Mouse (Mus musculus): ENCODE data around the gene Gga2.

The Gga2 gene

GRCm38 (mm10) chr7:121962571-121962959 is 58.5 kb downstream of the Gga2 start:
- no peak for TF ChIP-seq GATA4 (IDR thresholded peaks at IDR 0.05; ENCODE audit: insufficient replicate concordance, low read length)

GRCm38 (mm10) chr7:121961913-121962570 is 59.0 kb downstream of the Gga2 start:
- no peak for TF ChIP-seq GATA4 (IDR thresholded peaks at IDR 0.05; ENCODE audit: insufficient replicate concordance, low read length)

GRCm38 (mm10) chr7:121955802-121956201 is 65.2 kb downstream of the Gga2 start:
- no peak for TF ChIP-seq GATA4 (IDR thresholded peaks at IDR 0.05; ENCODE audit: insufficient replicate concordance, low read length)

GRCm38 (mm10) chr7:121954891-121955669 is 65.9 kb downstream of the Gga2 start:
- TF ChIP-seq GATA4 (IDR thresholded peaks at IDR 0.05; ENCODE audit: insufficient replicate concordance, low read length), result no peak

- TF ChIP-seq GATA4 (IDR thresholded peaks at IDR 0.05; ENCODE audit: insufficient replicate concordance, low read length), result no peak
These were observed 73.5 kb downstream of the Gga2 start for GRCm38 (mm10) chr7:121947513-121947912.

GRCm38 (mm10) chr7:121946196-121946595 is 74.8 kb downstream of the Gga2 start:
- TF ChIP-seq GATA4 (IDR thresholded peaks at IDR 0.05; ENCODE audit: insufficient replicate concordance, low read length), result no peak

- no peak for TF ChIP-seq GATA4 (IDR thresholded peaks at IDR 0.05; ENCODE audit: insufficient replicate concordance, low read length)
These were observed 78.7 kb downstream of the Gga2 start for GRCm38 (mm10) chr7:121942371-121942770.

- TF ChIP-seq GATA4 (IDR thresholded peaks at IDR 0.05; ENCODE audit: insufficient replicate concordance, low read length), result no peak
These were observed 79.4 kb downstream of the Gga2 start for GRCm38 (mm10) chr7:121941640-121942039.

- no peak for TF ChIP-seq GATA4 (IDR thresholded peaks at IDR 0.05; ENCODE audit: insufficient replicate concordance, low read length)
These were observed 80.0 kb downstream of the Gga2 start for GRCm38 (mm10) chr7:121941016-121941415.

- no peak for TF ChIP-seq GATA4 (IDR thresholded peaks at IDR 0.05; ENCODE audit: insufficient replicate concordance, low read length)
These were observed 81.3 kb downstream of the Gga2 start for GRCm38 (mm10) chr7:121939729-121940128.

- no peak for TF ChIP-seq GATA4 (IDR thresholded peaks at IDR 0.05; ENCODE audit: insufficient replicate concordance, low read length)
These were observed 81.8 kb downstream of the Gga2 start for GRCm38 (mm10) chr7:121939244-121939643.

GRCm38 (mm10) chr7:121938124-121938891 is 82.7 kb downstream of the Gga2 start:
- TF ChIP-seq GATA4 (IDR thresholded peaks at IDR 0.05; ENCODE audit: insufficient replicate concordance, low read length), result no peak

- TF ChIP-seq GATA4 (IDR thresholded peaks at IDR 0.05; ENCODE audit: insufficient replicate concordance, low read length), result no peak
These were observed 84.0 kb downstream of the Gga2 start for GRCm38 (mm10) chr7:121936861-121937630.

All from liver, adult (tissue).